Mouse (Mus musculus): ENCODE data around the gene Mpped2.

- TF ChIP-seq HCFC1 (IDR thresholded peaks at IDR 0.05; ENCODE audit: borderline replicate concordance, insufficient read depth, low read length) (no peak), CHD2 (IDR thresholded peaks at IDR 0.05; ENCODE audit: low read depth, low read length) (no peak), ZNF384 (IDR thresholded peaks at IDR 0.05; ENCODE audit: low read depth, low read length) (no peak), ZC3H11A (IDR thresholded peaks at IDR 0.05; ENCODE audit: borderline replicate concordance, low read depth, low read length) (no peak), MAFK (IDR thresholded peaks at IDR 0.05; ENCODE audit: insufficient read depth, low read depth, low read length) (no peak)
These were observed 105.8 kb downstream of the Mpped2 start for GRCm38 (mm10) chr2:106798824-106799223.

Measured in ES-E14 (cell line).